Mouse (Mus musculus): ENCODE measurements around the gene Map3k5.

DNA sequence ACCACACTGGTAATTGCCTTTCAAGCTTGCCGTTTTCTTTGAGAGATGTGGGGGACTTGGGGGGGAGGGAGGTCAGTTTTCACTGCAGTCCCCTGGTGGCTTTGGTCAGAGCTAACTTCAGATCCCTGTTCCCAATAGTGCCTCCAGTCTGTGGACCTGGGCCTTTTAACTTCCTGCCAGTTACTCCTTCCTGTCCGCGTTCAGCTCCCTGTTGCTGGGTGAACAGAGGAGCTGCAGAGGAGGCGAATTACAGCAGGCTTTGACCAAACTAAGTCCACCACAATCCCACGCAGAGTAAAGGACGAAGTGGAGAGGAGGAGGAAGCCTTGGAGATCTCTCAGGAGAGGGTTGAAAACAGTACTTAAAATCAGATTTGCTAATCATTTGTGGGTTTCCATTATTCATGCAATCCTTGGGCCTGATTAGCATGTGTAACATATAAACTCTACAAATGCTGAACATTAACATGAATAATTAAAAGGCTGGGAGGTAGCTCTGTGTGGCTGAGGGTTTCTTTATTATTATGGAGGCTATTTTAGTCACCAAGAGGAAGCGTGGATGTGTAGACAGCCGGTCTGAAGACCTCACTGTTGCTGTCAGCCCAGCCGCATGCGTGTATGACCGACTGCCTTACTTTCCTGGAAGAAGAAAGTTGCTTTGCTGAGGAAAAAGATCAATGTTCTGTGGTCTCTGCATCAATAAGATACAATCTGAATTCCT lies 247.6 kb downstream of the Map3k5 start:
- no peak for TF ChIP-seq CTCF (IDR thresholded peaks at IDR 0.05)
- no peak for TF ChIP-seq EP300 (IDR thresholded peaks at IDR 0.05)
